Mouse (Mus musculus): ENCODE measurements around the gene Styxl1.

DNA sequence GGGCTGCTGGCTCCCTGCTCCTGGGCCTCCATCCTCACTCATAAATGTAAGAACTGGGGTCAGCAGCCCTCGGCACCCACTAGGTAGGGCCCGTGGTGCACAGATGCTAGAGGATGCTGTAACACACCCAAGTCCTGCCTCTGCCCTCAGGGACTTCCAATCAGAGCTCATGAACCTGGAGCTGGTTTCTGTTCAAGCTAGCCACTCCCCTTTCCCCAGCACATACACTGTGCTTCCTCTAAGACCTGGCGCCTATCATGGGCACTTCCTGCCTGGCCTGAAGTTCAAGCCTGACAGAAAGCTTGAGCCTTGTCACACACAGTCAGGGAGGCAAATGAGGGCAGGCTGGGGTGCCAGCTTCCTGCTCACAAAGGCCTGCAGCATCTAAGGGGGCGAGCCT lies 45.1 kb downstream of the Styxl1 start:
- TF ChIP-seq CTCF (IDR thresholded peaks at IDR 0.05; ENCODE audit: insufficient read depth, low read length), result no peak
- TF ChIP-seq POLR2A (IDR thresholded peaks at IDR 0.05; ENCODE audit: borderline replicate concordance, extremely low read depth, low read depth, low read length), result no peak

Data from lung, adult 2 months (tissue).